Mouse (Mus musculus) forebrain, embryonic 15.5 days (tissue): ENCODE measurements around the gene Gm3409. TPM values are rescaled to one million over a fixed set of nuclear protein-coding genes. Genes with fewer than 3 reads are reported as not detected.

Experiments used
- ATAC-seq: fragments of 200-750 bp; cut with Nextera tagmentation; replicated peaks from 2 replicates; pipeline ENCODE4 v1.8.0; 2017; ENCODE audit warnings: mild to moderate bottlenecking, moderate TSS enrichment, moderate library complexity
- H3K27ac ChIP-seq: fragments of 300-500 bp; sonication (generic); replicated peaks from 2 replicates; pipeline ENCODE4 v1.5.1; 2015; ENCODE audit warnings: mild to moderate bottlenecking, inconsistent platforms
- H3K27me3 ChIP-seq: fragments of 300-500 bp; sonication (generic); 2 replicates; pipeline ENCODE4 v1.6.1; 2015; ENCODE audit warnings: inconsistent platforms
- H3K36me3 ChIP-seq: fragments of 300-500 bp; sonication (generic); 2 replicates; pipeline ENCODE4 v1.6.1; 2015; ENCODE audit warnings: mild to moderate bottlenecking, inconsistent platforms
- H3K4me1 ChIP-seq: fragments of 300-500 bp; sonication (generic); 2 replicates; pipeline ENCODE4 v1.6.1; 2015; ENCODE audit warnings: inconsistent platforms
- H3K4me2 ChIP-seq: fragments of 300-500 bp; sonication (generic); replicated peaks from 2 replicates; pipeline ENCODE4 v1.6.1; 2015; ENCODE audit warnings: mild to moderate bottlenecking, inconsistent platforms
- H3K4me3 ChIP-seq: fragments of 300-500 bp; sonication (generic); 2 replicates; pipeline ENCODE4 v1.5.1; 2015; ENCODE audit warnings: mild to moderate bottlenecking, inconsistent platforms
- H3K9ac ChIP-seq: fragments of 300-500 bp; sonication (generic); replicated peaks from 2 replicates; pipeline ENCODE4 v1.6.1; 2015; ENCODE audit warnings: mild to moderate bottlenecking, inconsistent platforms
- H3K9me3 ChIP-seq: fragments of 300-500 bp; sonication (generic); 2 replicates; pipeline ENCODE4 v1.6.1; 2016; ENCODE audit warnings: inconsistent platforms
- WGBS: fragments of 180-500 bp; shearing (Covaris S2); methylation state at CpG from one replicate; pipeline ENCODE4 v1.1.7; 2015; ENCODE audit warnings: mixed read lengths; 5-methylcytosine and 5-hydroxymethylcytosine counted together
- polyA plus RNA-seq: library from polyadenylated mRNA; unstranded; fragments of >200 nt; fragmentation: Nextera tagmentation; extraction: Ambion mirVana; gene quantifications from 2 replicates; pipeline ENCODE4 v1.2.1, GENCODE M21; 2015

Gene Gm3409
- polyA plus RNA-seq, 1 experiment from 2014 or later = not detected

DNA sequence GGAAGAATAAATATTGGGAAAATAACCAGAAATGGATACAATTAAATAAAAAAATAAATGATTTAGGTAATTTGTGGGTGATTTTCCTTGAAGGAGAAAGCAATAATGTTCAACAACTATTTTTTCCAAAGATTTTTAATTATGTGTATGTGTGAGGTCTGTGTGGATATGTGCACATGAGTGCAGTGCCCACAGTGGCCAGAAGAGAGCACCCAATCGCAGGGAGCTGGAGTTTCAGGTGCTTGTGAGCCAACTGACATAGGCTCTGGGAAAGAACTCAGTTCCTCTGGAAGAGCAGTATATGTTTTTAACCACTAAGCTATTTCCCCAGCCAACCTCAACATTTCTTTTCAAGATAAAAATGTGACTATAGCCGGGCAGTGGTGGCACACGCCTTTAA is 39.2 kb downstream of the Gm3409 start:
- H3K9me3 ChIP-seq = no peaks in the 10 kb centered on the region
- no peak overlapping the region for H3K4me3 ChIP-seq
- no peak for ATAC-seq
- 87% methylated on average over 3 of the region's 3 CpGs for WGBS
- no peaks in the 10 kb centered on the region for H3K36me3 ChIP-seq
- H3K4me1 ChIP-seq = peaks cover 3% of the 10 kb centered on the region; the same call in 1 of the 2 replicates
- no peak overlapping the region for H3K4me2 ChIP-seq
- no peaks in the 10 kb centered on the region for H3K27me3 ChIP-seq
- H3K27ac ChIP-seq = no peak overlapping the region
- no peak overlapping the region for H3K9ac ChIP-seq

DNA sequence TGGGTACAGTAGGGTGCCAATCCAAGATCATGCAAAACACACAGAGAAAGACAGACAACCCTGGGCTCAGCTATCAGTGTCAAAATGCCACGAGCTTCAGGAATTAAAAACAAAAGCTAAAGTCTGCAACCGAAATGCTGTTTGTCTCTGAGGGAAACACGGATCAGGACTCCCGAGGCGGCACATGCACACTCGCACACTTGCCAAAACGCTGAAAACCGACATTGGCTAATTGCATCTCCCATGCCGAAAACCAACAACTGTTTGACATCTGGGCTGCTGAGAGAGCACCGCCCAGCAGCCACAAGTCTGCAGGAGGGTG is 46.7 kb downstream of the Gm3409 start:
- Histone ChIP-seq H3K9me3 (no peaks in the 10 kb centered on the region), H3K9ac (peak overlapping the region; percentile 67), H3K4me2 (peak overlapping the region; percentile 79), H3K36me3 (no peaks in the 10 kb centered on the region), H3K4me1 (peaks cover 20% of the 10 kb centered on the region), H3K27ac (peak overlapping the region; percentile 16; the same call in 1 of the 2 replicates), H3K4me3 (peak overlapping the region; percentile 57), H3K27me3 (peaks cover 22% of the 10 kb centered on the region)
- no peak for ATAC-seq
- WGBS = 3% methylated on average over 10 of the region's 10 CpGs

DNA sequence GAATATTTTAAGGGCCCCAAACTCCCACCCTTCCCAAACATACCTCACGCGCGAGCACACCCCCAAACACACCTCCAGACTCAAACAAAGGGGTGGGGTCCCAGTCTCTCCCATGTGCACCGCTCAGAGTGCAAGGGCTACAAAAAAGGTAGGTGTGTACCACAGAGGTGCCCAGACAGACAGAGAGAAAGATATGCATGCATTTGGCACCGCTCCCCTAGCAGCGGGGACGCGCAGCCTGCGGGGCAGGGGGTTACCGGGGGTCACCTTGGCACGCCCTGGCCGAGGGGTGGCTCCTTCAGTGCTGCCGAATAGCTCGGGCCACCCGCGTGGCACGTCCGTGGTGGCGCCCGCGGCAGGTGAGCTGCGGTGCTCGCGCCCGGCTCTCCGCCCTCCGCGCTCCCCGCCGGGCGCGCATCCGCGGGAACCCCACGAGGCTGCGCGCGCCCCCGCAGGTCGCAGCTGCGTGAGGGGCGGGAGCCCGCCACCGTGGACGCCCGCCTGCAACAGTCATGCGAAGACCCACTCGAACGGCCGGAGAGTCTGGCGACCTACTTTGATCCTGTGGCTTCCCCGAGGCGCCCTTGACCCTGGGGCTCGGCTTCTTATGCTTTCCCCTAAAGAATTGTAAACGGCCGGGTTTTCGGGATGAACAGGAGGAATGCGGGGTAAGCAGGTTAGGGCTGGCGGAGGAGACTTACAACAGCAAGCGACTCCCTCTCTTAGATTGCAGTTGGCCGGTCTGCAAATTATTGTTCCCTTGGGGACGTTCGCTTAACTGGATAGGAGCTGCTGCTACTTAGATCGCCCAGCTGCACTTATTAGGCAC is 47.2 kb downstream of the Gm3409 start, which contains the start of gene Gpr12:
TSS of gene Gpr12 (minus strand) at position 762 of the 829 bp plus-strand sequence.
- Histone ChIP-seq H3K4me2 (peak within 1 kb of the TSS; percentile 79), H3K27ac (peak within 1 kb of the TSS; percentile 16; the same call in 1 of the 2 replicates), H3K4me3 (peak within 1 kb of the TSS; percentile 57), H3K9ac (peak within 1 kb of the TSS; percentile 67), H3K27me3 (peaks cover 22% of the 10 kb centered on the region), H3K4me1 (peaks cover 20% of the 10 kb centered on the region), H3K9me3 (no peaks in the 10 kb centered on the region), H3K36me3 (no peaks in the 10 kb centered on the region)
- under 1% methylated on average over 64 of the region's 64 CpGs for WGBS
- peak; percentile 81 for ATAC-seq

DNA sequence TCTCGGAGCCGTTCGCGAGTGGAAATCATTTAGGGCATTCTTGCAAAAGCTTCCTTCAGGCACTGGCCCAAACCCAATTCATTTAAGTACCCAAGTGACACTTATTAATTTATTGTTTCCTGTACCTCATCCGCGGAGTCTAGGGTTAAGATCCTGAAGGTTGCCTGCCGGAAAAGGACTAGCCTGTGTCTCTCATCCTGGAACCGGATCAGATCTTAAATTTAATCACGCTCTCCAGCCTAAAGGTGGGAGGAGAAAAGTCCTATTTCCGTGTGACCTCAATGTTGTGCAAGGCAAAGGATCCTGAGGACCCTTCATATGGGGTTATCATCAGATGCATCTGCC is 47.8 kb downstream of the Gm3409 start:
- H3K4me2 ChIP-seq = peak overlapping the region; percentile 79
- H3K27me3 ChIP-seq = peaks cover 22% of the 10 kb centered on the region
- H3K36me3 ChIP-seq = no peaks in the 10 kb centered on the region
- peak overlapping the region; percentile 57 for H3K4me3 ChIP-seq
- peaks cover 20% of the 10 kb centered on the region for H3K4me1 ChIP-seq
- WGBS = 7% methylated on average over 10 of the region's 10 CpGs
- H3K9ac ChIP-seq = peak overlapping the region; percentile 67
- ATAC-seq = peak; percentile 14; the same call in 1 of the 2 replicates
- no peak overlapping the region for H3K27ac ChIP-seq
- no peaks in the 10 kb centered on the region for H3K9me3 ChIP-seq

DNA sequence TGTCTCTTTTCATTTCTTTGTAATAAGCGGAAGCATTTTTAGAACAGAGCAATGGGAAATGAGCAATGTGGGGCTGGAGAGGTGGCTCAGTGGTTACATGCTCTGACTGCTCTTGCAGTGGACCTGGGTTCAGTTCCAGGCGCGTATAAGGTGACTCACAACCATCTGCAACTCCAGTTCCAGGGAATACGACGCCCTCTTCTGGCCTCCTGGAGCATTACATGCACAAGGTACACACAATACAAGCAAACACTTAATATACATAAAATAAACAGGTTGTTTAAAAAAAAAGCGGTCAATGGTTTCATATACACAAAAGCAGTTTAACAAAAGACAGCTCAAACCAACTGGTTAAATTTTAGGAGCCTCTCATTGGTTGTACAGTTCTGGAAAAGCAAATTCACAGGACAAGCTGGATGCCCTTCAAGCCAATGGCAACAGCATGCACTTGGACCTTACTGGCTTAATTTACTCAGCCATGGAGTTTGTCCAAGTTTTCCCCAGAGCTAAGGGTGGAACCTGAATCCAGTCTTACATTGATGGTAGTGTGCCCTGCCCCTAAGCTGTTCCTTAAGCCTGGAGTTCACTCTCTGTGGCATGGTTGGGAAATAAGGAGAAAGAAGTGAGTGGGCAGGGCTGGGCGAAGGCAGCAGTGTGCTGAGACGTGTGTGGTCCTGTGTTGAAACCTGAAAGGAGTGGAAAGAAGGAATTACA is 49.1 kb downstream of the Gm3409 start:
- Histone ChIP-seq H3K27ac (no peak overlapping the region), H3K27me3 (peaks cover 22% of the 10 kb centered on the region), H3K9ac (no peak overlapping the region), H3K4me3 (no peak overlapping the region), H3K4me1 (peaks cover 20% of the 10 kb centered on the region), H3K9me3 (no peaks in the 10 kb centered on the region), H3K4me2 (no peak overlapping the region), H3K36me3 (no peaks in the 10 kb centered on the region)
- no peak for ATAC-seq
- 73% methylated on average over 8 of the region's 8 CpGs for whole genome bisulfite sequencing

Other genes starting within 250 kb of the Gm3409 start
- gene Wasf3, start 152.7 kb upstream of the Gm3409 start, polyA plus RNA-seq = 9.3 and 9.7 TPM in 2 replicates
- not detected in 2 replicates for gene Gm6408, start 55.7 kb upstream of the Gm3409 start, polyA plus RNA-seq
- not detected in 2 replicates for gene Gm6370, start 46.3 kb upstream of the Gm3409 start, polyA plus RNA-seq
- not detected in 2 replicates for gene 4930449I24Rik, start 35.2 kb upstream of the Gm3409 start, polyA plus RNA-seq
- not detected in 2 replicates for gene Gm3402, start 23.5 kb upstream of the Gm3409 start, polyA plus RNA-seq
- not detected in 2 replicates for gene Gm3404, start 11.8 kb upstream of the Gm3409 start, polyA plus RNA-seq
- not detected in 2 replicates for gene Gm3415, start 18.5 kb downstream of the Gm3409 start, polyA plus RNA-seq
- 24.8 and 26.2 TPM in 2 replicates for gene Gpr12, start 47.6 kb downstream of the Gm3409 start, polyA plus RNA-seq